Mouse (Mus musculus) testis, adult 2 months (tissue): ENCODE measurements at regions not wholly inside any gene's neighbourhood (a gene's known extent, or its start where the extent isn't known, plus 50 kb on each side); places are given as distances from the start of the nearest gene placed in this dataset.
A peak's percentile ranks its signal among the peaks of the same experiment; 100 is the strongest.

Experiments used
- H3K27ac ChIP-seq: fragments of 200-500 bp; 2 replicates; pipeline ENCODE4 v1.5.1; 2012; ENCODE audit warnings: low read depth, low read length; ENCODE audit not compliant: control insufficient read depth, insufficient read depth
- H3K27me3 ChIP-seq: fragments of 200-500 bp; 2 replicates; pipeline ENCODE4 v1.6.1; 2012; ENCODE audit warnings: mild to moderate bottlenecking, low read length, moderate library complexity; ENCODE audit not compliant: control insufficient read depth, insufficient read depth
- H3K36me3 ChIP-seq: fragments of 200-500 bp; 2 replicates; pipeline ENCODE4 v1.6.1; 2012; ENCODE audit warnings: mild to moderate bottlenecking, low read length; ENCODE audit not compliant: control insufficient read depth, insufficient read depth
- H3K4me1 ChIP-seq: fragments of 200-500 bp; 2 replicates; pipeline ENCODE4 v1.6.1; 2012; ENCODE audit warnings: low read length; ENCODE audit not compliant: control insufficient read depth, insufficient read depth
- H3K4me3 ChIP-seq: fragments of 200-500 bp; 2 replicates; pipeline ENCODE4 v1.5.1; 2012; ENCODE audit warnings: low read depth, mild to moderate bottlenecking, low read length, moderate library complexity, mixed read lengths; ENCODE audit not compliant: control insufficient read depth
- CTCF ChIP-seq: fragments of 200-500 bp; IDR thresholded peaks from 2 replicates; pipeline ENCODE4 v1.5.1; 2012; ENCODE audit warnings: low read depth, mild to moderate bottlenecking, inconsistent platforms, low read length, moderate library complexity; ENCODE audit not compliant: control insufficient read depth, insufficient read depth, insufficient replicate concordance
- POLR2A ChIP-seq: fragments of 200-500 bp; IDR thresholded peaks from 2 replicates; pipeline ENCODE4 v1.6.1; 2012; ENCODE audit warnings: low read depth, mild to moderate bottlenecking, inconsistent platforms, low read length, moderate library complexity; ENCODE audit not compliant: control insufficient read depth

DNA sequence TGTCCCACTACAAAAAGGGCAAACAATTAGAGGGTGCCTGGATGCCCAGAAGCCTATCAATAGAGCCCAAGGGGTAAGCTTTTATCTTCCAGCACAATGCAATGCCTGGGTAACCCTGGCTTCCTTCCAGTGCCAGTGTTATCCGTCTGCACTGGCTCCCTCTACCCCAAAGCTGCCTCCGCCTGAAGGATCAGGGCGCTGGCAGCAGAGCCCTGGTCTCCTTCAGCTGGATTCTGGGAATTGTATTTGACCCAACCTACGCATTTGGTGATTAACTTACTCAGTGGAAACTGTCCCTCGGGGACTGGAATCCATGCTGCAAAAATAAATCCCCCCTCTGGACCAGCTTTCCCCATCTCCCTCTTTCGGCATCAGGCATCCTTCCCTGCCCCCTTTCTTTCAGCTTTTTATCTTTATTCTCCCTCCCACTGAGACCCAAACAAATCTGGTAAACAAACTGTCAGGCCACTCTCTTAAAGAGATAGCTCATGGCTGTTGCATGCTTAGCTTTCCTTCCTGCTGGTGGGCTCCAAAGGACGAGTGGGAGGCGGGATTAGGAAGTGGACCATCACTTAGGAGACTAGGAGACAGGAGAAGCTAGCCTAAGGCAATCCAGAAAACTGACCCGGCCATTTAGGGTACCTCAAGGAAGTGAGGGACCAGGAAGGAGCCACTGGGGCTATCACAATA, 111.5 kb upstream of the Haao start:
- Histone ChIP-seq H3K4me3 (no peak overlapping the region), H3K4me1 (peaks cover 1% of the 10 kb centered on the region), H3K27me3 (no peaks in the 10 kb centered on the region)

DNA sequence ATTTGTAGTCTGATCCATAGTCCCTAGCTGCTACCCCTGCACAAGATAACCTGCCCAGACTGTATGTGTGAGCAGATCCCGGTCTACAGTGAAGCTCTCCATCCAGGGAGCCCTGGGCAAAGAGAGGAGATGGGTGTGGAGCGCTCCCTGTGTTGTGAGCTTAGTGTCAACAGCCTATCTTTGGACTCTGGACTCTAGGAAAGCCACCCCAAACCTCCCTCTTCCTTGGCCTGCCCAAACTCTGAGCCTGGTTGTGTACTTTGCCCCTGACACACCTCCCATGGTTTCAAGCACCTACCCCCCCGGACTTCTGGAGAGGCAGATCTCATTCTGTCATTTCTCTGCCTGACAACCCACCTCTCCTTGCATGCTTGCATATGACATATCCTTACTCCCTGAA, 110.9 kb upstream of the Haao start:
- H3K27ac ChIP-seq, result no peak overlapping the region
- peaks cover 4% of the 10 kb centered on the region for H3K4me1 ChIP-seq
- H3K27me3 ChIP-seq, result no peaks in the 10 kb centered on the region

More for the DNA sequence above, 111.5 kb upstream of the Haao start:
- no peak overlapping the region for H3K27ac ChIP-seq
- no peaks in the 10 kb centered on the region for H3K36me3 ChIP-seq
- TF ChIP-seq CTCF (no peak), POLR2A (no peak)

DNA sequence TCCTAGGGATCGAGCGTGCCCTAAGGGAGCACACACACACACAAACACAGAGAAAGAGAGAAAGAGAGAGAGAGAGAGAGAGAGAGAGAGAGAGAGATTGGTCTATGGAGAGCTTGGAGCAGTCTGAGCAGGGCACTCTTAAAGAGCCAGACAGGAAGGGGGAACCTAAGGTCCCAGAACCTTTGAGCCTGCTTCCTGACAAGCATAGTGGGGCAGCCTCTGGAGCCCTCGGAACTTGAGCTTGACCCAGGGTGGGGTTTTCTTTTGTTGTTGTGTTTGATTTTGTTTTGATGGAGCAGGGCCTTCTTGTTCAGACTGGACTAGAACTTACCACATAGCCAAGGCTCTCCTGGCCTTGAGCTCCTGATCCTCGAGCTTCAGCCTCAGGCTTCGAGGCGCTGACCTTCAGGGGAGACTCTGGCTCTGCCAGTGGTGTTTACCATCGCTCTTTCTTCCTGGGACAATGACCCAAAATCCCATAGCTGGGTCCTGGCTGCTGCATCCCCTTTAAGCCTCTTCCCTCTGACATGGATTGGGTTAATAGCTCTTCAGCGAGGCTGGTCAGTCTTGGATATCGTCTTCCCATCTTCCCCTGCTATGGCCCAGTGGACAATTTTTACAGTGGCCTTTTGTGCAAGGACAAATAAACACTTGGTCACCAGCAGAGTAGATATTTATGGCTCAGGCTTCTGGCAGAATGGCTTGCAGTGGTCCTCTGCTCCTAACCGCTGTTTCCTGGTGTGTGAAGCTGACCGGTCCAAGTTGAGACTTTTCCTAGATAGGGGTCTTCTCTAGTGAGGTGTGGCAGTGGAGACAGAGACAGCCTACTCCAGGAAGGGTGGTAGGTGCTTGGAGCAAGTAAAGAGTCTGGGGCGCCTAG, 110.1 kb upstream of the Haao start:
- H3K4me3 ChIP-seq, result no peak overlapping the region
- TF ChIP-seq POLR2A (no peak), CTCF (no peak)
- no peak overlapping the region for H3K27ac ChIP-seq
- no peaks in the 10 kb centered on the region for H3K36me3 ChIP-seq
- peaks cover 4% of the 10 kb centered on the region for H3K4me1 ChIP-seq
- no peaks in the 10 kb centered on the region for H3K27me3 ChIP-seq

More for the DNA sequence above, 110.9 kb upstream of the Haao start:
- Histone ChIP-seq H3K4me3 (no peak overlapping the region), H3K36me3 (no peaks in the 10 kb centered on the region)
- TF ChIP-seq CTCF (no peak), POLR2A (no peak)

DNA sequence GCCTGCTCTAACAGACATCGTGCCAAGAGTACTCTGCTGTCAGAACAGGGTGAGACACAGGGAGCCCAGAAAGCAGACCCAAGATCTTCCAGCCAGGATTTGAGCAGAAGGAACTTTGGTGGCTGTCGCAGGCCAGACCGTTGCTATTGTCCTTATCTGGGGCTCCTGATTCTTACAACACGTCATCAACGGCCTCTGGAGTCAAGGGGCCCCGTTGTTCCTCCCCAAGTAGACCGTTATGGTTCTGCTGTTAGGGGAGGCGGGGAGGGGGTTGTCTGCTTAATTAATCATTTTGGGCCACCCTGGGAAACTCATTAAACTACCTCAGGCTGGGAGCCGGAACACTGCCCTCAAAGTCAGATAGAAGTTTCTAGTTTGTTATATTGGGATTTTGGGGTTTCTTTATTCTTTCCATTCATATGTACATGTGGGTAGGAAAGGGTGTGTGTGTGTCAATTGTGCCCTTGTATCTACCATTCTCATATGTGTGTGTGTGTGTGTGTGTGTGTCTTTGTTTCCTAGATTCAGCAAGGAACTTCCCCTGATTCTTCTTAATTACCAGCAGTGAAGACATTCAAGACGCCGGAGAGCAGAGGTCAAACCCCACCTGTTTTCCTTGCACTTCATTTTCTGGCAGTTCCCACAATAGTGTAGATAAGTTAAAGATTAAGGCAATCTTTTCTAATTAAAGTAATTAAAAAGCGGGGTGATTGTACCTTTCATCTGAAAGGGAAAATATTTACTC, 109.2 kb upstream of the Haao start:
- no peak overlapping the region for H3K4me3 ChIP-seq
- H3K36me3 ChIP-seq, result no peaks in the 10 kb centered on the region
- no peak for TF ChIP-seq CTCF
- H3K27ac ChIP-seq, result no peak overlapping the region
- no peaks in the 10 kb centered on the region for H3K27me3 ChIP-seq
- peaks cover 4% of the 10 kb centered on the region for H3K4me1 ChIP-seq

DNA sequence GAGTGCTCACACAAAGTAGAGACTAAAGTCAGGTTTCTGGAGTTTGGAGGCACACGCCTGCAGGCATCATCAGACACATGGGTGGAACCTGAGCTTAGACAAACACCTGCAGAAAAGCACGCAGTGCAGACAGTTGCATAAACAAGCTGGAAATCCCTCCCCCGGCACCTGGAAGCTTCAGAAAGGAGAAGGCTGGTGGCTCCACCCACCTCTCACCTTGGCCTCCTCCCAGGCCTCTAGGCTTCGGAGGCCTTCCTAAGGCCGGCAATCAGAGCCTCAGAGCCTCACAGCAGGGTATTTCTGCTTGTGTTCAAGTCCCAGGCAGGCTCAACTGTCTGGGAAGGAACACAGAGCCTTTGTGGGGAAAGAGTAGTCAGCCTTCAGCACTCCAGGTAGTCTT, 108.2 kb upstream of the Haao start:
- Histone ChIP-seq H3K36me3 (no peaks in the 10 kb centered on the region), H3K27me3 (no peaks in the 10 kb centered on the region), H3K4me3 (no peak overlapping the region), H3K4me1 (peaks cover 4% of the 10 kb centered on the region), H3K27ac (no peak overlapping the region)
- no peak for TF ChIP-seq POLR2A
- no peak for TF ChIP-seq CTCF

DNA sequence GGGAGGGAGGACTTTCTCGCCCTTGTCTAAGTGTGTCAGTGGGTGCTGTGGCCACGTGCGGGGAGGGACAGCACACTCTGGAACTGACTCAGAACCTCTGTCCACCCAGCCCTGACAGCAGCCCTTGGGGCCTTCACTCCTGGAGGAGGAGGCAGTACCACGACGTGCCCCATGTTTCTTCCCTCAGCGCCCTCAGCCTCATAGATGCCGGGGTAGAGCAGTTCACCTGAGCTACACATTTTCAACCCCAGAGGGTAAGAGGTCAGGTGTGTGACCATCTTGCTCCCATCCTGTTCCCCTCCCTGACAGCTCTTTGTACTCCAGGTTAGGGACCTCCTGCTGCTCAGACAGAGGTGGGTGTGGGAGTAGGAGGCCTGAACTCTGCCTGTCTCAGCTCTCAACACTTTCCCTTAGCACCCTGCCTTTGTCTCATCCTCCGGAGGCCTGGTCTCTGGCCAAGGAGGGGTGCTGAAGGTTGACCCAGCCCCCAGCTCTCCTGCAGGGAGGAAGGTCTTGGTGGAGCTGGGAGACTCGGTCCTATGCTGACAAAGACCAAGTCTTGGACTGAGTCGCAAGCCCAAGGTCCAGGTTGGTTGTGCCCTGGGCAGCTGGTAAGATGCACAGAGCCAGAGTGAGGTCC, 107.4 kb upstream of the Haao start:
- no peaks in the 10 kb centered on the region for H3K36me3 ChIP-seq
- TF ChIP-seq CTCF (no peak), POLR2A (no peak)
- H3K4me1 ChIP-seq, result peaks cover 4% of the 10 kb centered on the region
- no peaks in the 10 kb centered on the region for H3K27me3 ChIP-seq
- H3K27ac ChIP-seq, result no peak overlapping the region
- H3K4me3 ChIP-seq, result no peak overlapping the region

DNA sequence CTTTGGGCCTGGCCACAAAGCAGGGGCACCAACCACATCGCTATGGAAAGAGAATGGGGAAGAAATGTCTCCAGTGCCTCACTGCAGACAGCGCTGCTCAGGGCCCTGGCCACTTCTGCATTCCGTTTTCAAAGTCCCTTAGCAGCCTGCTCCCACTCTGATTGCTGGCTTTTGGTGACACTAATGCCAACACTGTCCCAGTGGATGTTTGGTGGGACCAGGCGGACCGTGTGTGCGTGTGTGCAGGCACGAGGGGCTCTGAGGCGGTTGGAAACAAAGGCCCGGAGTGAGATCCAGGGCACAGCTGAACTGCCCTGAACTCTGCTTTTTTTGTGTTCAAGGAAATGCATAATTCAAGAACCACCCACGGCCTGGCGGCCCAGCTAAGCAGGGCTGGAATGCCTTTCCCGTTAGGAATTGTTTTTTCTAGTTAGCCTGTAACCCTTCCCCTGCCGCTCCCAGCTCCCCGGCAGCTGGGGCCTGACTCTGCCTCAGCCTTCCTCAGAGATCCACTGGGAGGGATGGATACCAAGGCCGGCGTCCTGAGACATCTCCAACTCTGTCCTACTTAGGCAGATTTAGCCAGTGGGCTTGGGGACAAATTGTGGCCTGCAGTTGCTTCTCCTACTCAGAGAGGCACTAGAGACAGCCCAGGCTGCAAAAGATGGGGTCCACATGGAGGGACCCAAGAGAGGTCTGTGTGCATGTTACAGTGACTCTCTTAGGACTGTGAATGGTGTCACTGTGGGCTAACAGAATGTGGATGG, 106.7 kb upstream of the Haao start:
- H3K27ac ChIP-seq, result peak overlapping the region; percentile 61
- no peaks in the 10 kb centered on the region for H3K27me3 ChIP-seq
- H3K4me1 ChIP-seq, result peaks cover 4% of the 10 kb centered on the region
- TF ChIP-seq POLR2A (no peak), CTCF (no peak)
- H3K4me3 ChIP-seq, result no peak overlapping the region
- H3K36me3 ChIP-seq, result no peaks in the 10 kb centered on the region
